Mouse (Mus musculus): ENCODE data around the gene Dusp7. TPM values are rescaled to one million over a fixed set of nuclear protein-coding genes. Genes with fewer than 3 reads are reported as not detected.
A peak's percentile ranks its signal among the peaks of the same experiment; 100 is the strongest.

Gene Dusp7
- polyA plus RNA-seq, 1 experiment from 2014 or later: 24.9 TPM

DNA sequence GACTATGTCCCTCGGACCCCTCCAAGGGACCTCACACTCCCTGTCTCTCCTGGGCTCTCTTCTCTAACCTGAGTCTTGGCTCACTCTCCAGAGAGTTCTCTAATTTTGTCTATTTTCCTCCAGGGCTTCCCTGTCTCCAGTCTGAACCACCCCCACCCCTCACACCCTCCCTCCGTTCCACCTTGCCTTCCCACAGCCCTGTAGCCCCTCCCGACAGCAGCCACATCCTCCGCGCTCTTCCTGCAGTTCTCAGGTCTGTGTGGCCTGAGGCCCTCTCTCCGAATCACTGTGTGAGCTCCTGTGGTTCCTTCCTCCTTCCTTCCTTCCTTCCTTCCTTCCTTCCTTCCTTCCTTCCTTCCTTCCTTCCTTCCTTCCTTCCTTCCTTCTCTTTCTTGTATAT lies 22.8 kb upstream of the Dusp7 start:
- H3K9ac ChIP-seq (replicated peaks; ENCODE audit: low read depth, low read length): no peak overlapping the region

DNA sequence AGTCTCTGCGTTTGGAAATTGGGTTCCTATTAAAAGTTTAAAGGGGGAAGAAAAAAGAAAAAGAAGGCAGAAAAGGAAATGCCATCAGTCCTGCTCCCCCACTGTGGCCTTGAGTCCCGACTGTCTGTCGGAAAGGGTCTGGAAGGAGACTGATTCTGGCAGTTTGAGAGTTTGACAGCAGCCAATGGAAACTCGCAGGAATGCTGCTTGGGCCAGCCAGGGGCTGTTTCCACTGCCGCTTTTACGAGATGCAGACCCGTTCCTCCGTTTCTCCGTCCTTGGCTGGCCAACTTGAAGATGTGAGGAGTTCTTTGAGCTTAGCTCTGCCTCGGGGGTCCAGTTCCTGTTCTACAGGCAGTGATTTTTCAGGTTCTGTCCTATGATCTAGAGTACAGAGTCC lies 20.2 kb upstream of the Dusp7 start:
- no peaks in the 10 kb centered on the region for H3K9me3 ChIP-seq (ENCODE audit: control insufficient read depth, low read depth, low read length)
- no peaks in the 10 kb centered on the region for H3K27me3 ChIP-seq (ENCODE audit: control insufficient read depth, insufficient read depth, low read length)
- 61% methylated on average over 10 of the region's 10 CpGs for WGBS
- H3K4me3 ChIP-seq (ENCODE audit: low read depth, low read length): no peak overlapping the region
- H3K9ac ChIP-seq (replicated peaks; ENCODE audit: low read depth, low read length): no peak overlapping the region
- H3K4me1 ChIP-seq (ENCODE audit: control insufficient read depth, insufficient read depth, low read length): peaks cover 15% of the 10 kb centered on the region; the same call in 1 of the 2 replicates
- no peak for ATAC-seq (ENCODE audit: insufficient number of reproducible peaks, insufficient read depth, low FRiP score, low read depth)
- H3K4me2 ChIP-seq (replicated peaks; ENCODE audit: low read depth, low read length): no peak overlapping the region
- H3K36me3 ChIP-seq (ENCODE audit: control insufficient read depth, insufficient read depth, low read length): no peaks in the 10 kb centered on the region
- H3K27ac ChIP-seq (ENCODE audit: low read length): no peak overlapping the region; the same call in 1 of the 2 replicates

More for the DNA sequence above, 22.8 kb upstream of the Dusp7 start:
- no peak overlapping the region for H3K27ac ChIP-seq (ENCODE audit: low read length)
- no peaks in the 10 kb centered on the region for H3K27me3 ChIP-seq (ENCODE audit: control insufficient read depth, insufficient read depth, low read length)
- H3K4me1 ChIP-seq (ENCODE audit: control insufficient read depth, insufficient read depth, low read length): peaks cover 26% of the 10 kb centered on the region; the same call in 1 of the 2 replicates
- WGBS: 43% methylated on average over 6 of the region's 6 CpGs
- H3K36me3 ChIP-seq (ENCODE audit: control insufficient read depth, insufficient read depth, low read length): no peaks in the 10 kb centered on the region
- H3K9me3 ChIP-seq (ENCODE audit: control insufficient read depth, low read depth, low read length): no peaks in the 10 kb centered on the region
- H3K4me3 ChIP-seq (ENCODE audit: low read depth, low read length): no peak overlapping the region
- no peak for ATAC-seq (ENCODE audit: insufficient number of reproducible peaks, insufficient read depth, low FRiP score, low read depth)
- 0 out of 2 replicates have a peak overlapping the region, but pooled peaks have one; percentile 14 for H3K4me2 ChIP-seq (replicated peaks; ENCODE audit: low read depth, low read length)

DNA sequence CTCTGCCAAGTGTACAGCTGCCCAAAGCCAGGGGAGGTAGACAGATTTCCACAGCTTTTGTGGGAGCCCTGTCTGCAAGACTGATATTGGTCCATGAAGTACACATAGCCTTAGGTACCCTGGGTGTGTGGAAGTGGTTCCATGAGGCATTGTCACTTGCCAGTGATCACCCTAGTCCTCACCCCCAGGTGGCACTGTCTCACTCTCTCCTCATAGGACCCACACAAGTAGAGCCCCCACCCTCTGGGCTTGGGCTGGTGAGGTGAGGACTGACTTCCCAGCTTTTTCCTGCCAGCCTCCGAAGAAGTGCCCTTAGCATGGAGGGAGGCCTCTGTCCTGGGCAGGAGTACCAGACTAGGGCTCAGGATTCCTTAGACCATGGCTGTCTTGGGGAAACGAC lies 19.4 kb upstream of the Dusp7 start:
- no peak for ATAC-seq (ENCODE audit: insufficient number of reproducible peaks, insufficient read depth, low FRiP score, low read depth)
- no peak overlapping the region for H3K27ac ChIP-seq (ENCODE audit: low read length)
- H3K4me1 ChIP-seq (ENCODE audit: control insufficient read depth, insufficient read depth, low read length): peaks cover 20% of the 10 kb centered on the region
- 40% methylated on average over 2 of the region's 2 CpGs for WGBS
- no peak overlapping the region for H3K4me3 ChIP-seq (ENCODE audit: low read depth, low read length)
- H3K4me2 ChIP-seq (replicated peaks; ENCODE audit: low read depth, low read length): no peak overlapping the region
- no peaks in the 10 kb centered on the region for H3K27me3 ChIP-seq (ENCODE audit: control insufficient read depth, insufficient read depth, low read length)
- H3K9ac ChIP-seq (replicated peaks; ENCODE audit: low read depth, low read length): no peak overlapping the region
- no peaks in the 10 kb centered on the region for H3K9me3 ChIP-seq (ENCODE audit: control insufficient read depth, low read depth, low read length)
- H3K36me3 ChIP-seq (ENCODE audit: control insufficient read depth, insufficient read depth, low read length): no peaks in the 10 kb centered on the region

DNA sequence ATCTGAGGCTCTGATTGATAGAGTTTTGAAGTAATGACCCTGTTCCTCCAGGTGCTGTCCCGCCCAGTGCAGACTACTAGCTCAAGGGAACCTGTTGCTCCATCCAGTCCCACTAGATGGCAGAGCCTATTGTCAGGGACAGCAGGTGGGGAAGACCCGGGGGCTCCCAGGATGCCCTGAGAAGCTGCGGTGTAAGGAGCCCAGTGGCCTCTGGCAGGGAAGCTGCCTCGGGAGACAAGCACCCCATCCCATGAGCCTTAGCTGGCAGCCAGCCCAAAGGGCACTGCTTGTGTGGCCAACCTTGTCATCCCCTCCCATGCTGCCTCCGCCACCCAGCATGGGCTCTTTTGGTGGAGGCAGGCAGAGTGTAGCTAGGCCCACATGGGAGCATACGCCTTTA lies 17.3 kb upstream of the Dusp7 start:
- Histone ChIP-seq H3K4me1 (ENCODE audit: control insufficient read depth, insufficient read depth, low read length) (peaks cover 20% of the 10 kb centered on the region), H3K27ac (ENCODE audit: low read length) (no peak overlapping the region), H3K4me3 (ENCODE audit: low read depth, low read length) (no peak overlapping the region), H3K9ac (replicated peaks; ENCODE audit: low read depth, low read length) (no peak overlapping the region), H3K4me2 (replicated peaks; ENCODE audit: low read depth, low read length) (no peak overlapping the region), H3K9me3 (ENCODE audit: control insufficient read depth, low read depth, low read length) (no peaks in the 10 kb centered on the region), H3K27me3 (ENCODE audit: control insufficient read depth, insufficient read depth, low read length) (no peaks in the 10 kb centered on the region), H3K36me3 (ENCODE audit: control insufficient read depth, insufficient read depth, low read length) (no peaks in the 10 kb centered on the region)
- no peak for ATAC-seq (ENCODE audit: insufficient number of reproducible peaks, insufficient read depth, low FRiP score, low read depth)
- 64% methylated on average over 6 of the region's 6 CpGs for WGBS

DNA sequence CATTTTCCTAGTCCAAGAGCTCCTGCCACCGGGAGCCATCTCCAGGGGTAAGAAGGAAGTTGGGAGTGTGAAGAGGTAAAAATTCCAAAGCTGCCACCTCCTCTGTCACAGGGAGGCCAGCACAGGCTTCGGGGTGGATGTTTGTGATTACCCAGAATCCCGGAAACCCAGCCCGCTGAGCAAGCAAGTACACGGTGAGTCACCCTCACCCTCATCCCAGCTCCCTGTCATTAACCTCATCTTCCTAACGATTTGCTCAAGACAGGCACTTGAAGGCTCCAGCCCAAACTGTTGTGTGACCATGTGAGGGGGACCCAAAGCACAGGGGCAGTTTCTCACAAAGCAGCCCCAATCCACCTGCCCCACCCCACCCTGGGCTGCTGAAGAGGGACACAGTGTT lies 14.7 kb upstream of the Dusp7 start:
- Histone ChIP-seq H3K9ac (replicated peaks; ENCODE audit: low read depth, low read length) (no peak overlapping the region), H3K36me3 (ENCODE audit: control insufficient read depth, insufficient read depth, low read length) (no peaks in the 10 kb centered on the region), H3K4me2 (replicated peaks; ENCODE audit: low read depth, low read length) (no peak overlapping the region), H3K27ac (ENCODE audit: low read length) (no peak overlapping the region), H3K27me3 (ENCODE audit: control insufficient read depth, insufficient read depth, low read length) (no peaks in the 10 kb centered on the region), H3K4me3 (ENCODE audit: low read depth, low read length) (no peak overlapping the region), H3K9me3 (ENCODE audit: control insufficient read depth, low read depth, low read length) (no peaks in the 10 kb centered on the region), H3K4me1 (ENCODE audit: control insufficient read depth, insufficient read depth, low read length) (peaks cover 21% of the 10 kb centered on the region)
- 53% methylated on average over 6 of the region's 6 CpGs for WGBS
- no peak for ATAC-seq (ENCODE audit: insufficient number of reproducible peaks, insufficient read depth, low FRiP score, low read depth)

DNA sequence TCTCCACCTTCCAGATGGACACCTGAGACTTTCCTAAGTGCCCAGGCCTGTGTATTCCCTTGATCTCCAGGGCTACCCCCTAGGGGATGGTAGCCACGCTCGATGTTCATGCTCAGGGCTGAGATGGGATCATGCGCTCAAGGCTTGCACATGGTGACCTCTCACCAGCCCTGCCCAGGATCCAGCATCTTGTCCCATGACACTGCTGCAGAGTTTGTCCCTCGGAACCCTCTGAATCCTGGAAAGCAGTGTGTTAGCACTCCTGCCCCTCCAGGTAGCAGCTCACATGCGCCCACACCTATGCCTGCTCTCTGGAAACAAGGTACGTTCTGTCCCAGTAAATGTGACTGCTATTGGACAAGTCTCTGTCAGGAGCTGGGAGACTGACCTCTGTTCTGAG lies 13.6 kb upstream of the Dusp7 start:
- Histone ChIP-seq H3K4me3 (ENCODE audit: low read depth, low read length) (no peak overlapping the region), H3K27ac (ENCODE audit: low read length) (no peak overlapping the region), H3K4me1 (ENCODE audit: control insufficient read depth, insufficient read depth, low read length) (peaks cover 19% of the 10 kb centered on the region), H3K4me2 (replicated peaks; ENCODE audit: low read depth, low read length) (no peak overlapping the region), H3K36me3 (ENCODE audit: control insufficient read depth, insufficient read depth, low read length) (no peaks in the 10 kb centered on the region), H3K9me3 (ENCODE audit: control insufficient read depth, low read depth, low read length) (no peaks in the 10 kb centered on the region), H3K9ac (replicated peaks; ENCODE audit: low read depth, low read length) (no peak overlapping the region), H3K27me3 (ENCODE audit: control insufficient read depth, insufficient read depth, low read length) (no peaks in the 10 kb centered on the region)
- WGBS: 93% methylated on average over 6 of the region's 6 CpGs
- ATAC-seq (ENCODE audit: insufficient number of reproducible peaks, insufficient read depth, low FRiP score, low read depth): no peak

DNA sequence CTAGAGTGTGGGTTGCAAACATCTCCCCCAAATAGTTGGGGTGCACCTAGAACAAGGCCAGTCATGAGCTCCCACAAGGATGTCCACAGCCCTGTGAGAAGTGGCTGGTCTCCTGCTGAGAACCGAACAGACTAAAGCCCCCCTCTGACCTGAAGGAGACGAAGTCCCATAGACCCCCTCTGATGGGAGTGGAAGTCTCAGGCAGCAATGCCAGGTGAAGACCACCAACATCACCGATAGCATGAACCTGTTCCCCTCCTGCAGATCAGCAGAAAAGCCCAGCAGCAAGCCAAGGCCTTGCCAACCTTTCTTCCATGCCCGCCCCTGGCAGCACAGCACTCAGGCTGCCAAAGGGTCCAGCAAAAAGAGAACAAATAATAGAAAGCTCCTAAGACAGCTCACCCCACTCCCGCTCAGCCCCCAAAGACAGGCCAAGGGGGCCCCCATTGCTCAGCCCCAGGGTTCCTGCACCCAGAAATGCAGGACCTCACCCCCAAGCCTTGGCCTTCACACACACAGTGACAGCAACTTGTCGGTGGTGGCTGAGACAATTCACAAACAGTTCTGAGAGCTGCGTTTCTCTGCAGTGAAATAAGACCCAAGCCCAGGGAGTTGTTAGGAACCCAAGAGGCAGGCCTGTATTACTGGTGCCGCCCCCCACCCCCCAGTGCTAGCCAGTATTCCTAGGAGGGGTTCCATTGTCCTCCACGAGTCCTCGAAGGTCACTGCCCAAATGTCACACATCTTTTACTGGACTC lies 13.0 kb upstream of the Dusp7 start:
- H3K4me3 ChIP-seq (ENCODE audit: low read depth, low read length): no peak overlapping the region
- WGBS: 71% methylated on average over 10 of the region's 10 CpGs
- H3K4me2 ChIP-seq (replicated peaks; ENCODE audit: low read depth, low read length): no peak overlapping the region
- H3K9ac ChIP-seq (replicated peaks; ENCODE audit: low read depth, low read length): no peak overlapping the region
- H3K36me3 ChIP-seq (ENCODE audit: control insufficient read depth, insufficient read depth, low read length): no peaks in the 10 kb centered on the region
- H3K27me3 ChIP-seq (ENCODE audit: control insufficient read depth, insufficient read depth, low read length): no peaks in the 10 kb centered on the region
- no peak for ATAC-seq (ENCODE audit: insufficient number of reproducible peaks, insufficient read depth, low FRiP score, low read depth)
- peak overlapping the region; percentile 80 for H3K27ac ChIP-seq (ENCODE audit: low read length)
- H3K4me1 ChIP-seq (ENCODE audit: control insufficient read depth, insufficient read depth, low read length): peaks cover 19% of the 10 kb centered on the region
- no peaks in the 10 kb centered on the region for H3K9me3 ChIP-seq (ENCODE audit: control insufficient read depth, low read depth, low read length)

DNA sequence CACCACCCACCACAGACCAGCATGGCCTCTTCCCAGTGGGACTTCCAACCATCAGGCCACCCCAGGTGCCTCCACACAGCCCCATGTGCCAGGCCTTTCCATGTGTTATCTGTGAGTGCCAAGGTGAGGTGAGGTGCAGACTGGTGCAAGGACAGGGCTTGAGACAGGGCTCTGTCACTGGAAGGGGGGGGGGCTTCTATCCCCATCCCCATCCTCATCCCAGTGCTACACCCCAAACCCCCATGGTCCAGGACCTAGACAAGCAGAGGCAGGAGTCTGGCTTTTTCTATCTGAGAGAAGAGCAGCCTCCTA lies 12.5 kb upstream of the Dusp7 start:
- Histone ChIP-seq H3K4me3 (ENCODE audit: low read depth, low read length) (no peak overlapping the region), H3K4me1 (ENCODE audit: control insufficient read depth, insufficient read depth, low read length) (peaks cover 19% of the 10 kb centered on the region), H3K27me3 (ENCODE audit: control insufficient read depth, insufficient read depth, low read length) (no peaks in the 10 kb centered on the region), H3K27ac (ENCODE audit: low read length) (peak overlapping the region; percentile 80), H3K36me3 (ENCODE audit: control insufficient read depth, insufficient read depth, low read length) (no peaks in the 10 kb centered on the region), H3K9ac (replicated peaks; ENCODE audit: low read depth, low read length) (no peak overlapping the region), H3K9me3 (ENCODE audit: control insufficient read depth, low read depth, low read length) (no peaks in the 10 kb centered on the region), H3K4me2 (replicated peaks; ENCODE audit: low read depth, low read length) (no peak overlapping the region)
- peak; percentile 1 for ATAC-seq (ENCODE audit: insufficient number of reproducible peaks, insufficient read depth, low FRiP score, low read depth)

DNA sequence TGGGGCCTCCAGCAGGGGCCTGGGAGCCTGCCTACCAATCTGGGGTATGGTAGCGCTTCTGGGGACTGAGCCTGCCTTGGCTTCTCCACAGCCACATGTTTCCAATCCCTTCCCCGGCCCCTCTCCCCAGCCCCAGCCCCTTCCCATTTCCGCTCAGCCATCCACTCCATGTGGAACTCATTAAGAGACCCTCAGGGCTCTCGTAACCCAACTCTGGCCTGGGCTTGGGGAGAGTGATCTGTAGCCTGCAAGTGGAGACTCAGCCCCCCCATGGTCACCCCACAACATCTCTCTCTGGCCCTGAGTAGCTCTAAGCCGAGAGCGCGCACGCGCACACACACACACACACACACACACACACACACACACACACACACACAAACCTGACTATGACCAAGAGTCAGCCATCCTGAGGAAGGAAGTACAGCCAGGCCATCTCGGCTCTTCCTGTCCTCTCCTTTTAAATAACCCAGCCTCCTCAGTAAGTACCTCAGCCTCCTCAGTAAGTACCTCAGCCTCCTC lies 12.0 kb upstream of the Dusp7 start:
- H3K9ac ChIP-seq (replicated peaks; ENCODE audit: low read depth, low read length): no peak overlapping the region
- H3K4me3 ChIP-seq (ENCODE audit: low read depth, low read length): no peak overlapping the region
- peaks cover 19% of the 10 kb centered on the region for H3K4me1 ChIP-seq (ENCODE audit: control insufficient read depth, insufficient read depth, low read length)
- no peak overlapping the region for H3K4me2 ChIP-seq (replicated peaks; ENCODE audit: low read depth, low read length)
- no peaks in the 10 kb centered on the region for H3K36me3 ChIP-seq (ENCODE audit: control insufficient read depth, insufficient read depth, low read length)
- ATAC-seq (ENCODE audit: insufficient number of reproducible peaks, insufficient read depth, low FRiP score, low read depth): peak; percentile 51
- peak overlapping the region; percentile 80 for H3K27ac ChIP-seq (ENCODE audit: low read length)
- whole genome bisulfite sequencing: 48% methylated on average over 10 of the region's 10 CpGs
- H3K27me3 ChIP-seq (ENCODE audit: control insufficient read depth, insufficient read depth, low read length): no peaks in the 10 kb centered on the region
- no peaks in the 10 kb centered on the region for H3K9me3 ChIP-seq (ENCODE audit: control insufficient read depth, low read depth, low read length)

All from stomach, embryonic 14.5 days (tissue).